Mouse (Mus musculus): ENCODE measurements around the gene Olfr718-ps1. TPM values are rescaled to one million over a fixed set of nuclear protein-coding genes. Genes with fewer than 3 reads are reported as not detected.

Gene Olfr718-ps1
- polyA plus RNA-seq, 1 experiment from 2014 or later = 0.05 TPM

GRCm38 (mm10) chr5:143177541-143178200, 30.3 kb upstream of the Olfr718-ps1 start:
- no peak for ATAC-seq (ENCODE audit: low FRiP score, low TSS enrichment)
- Histone ChIP-seq H3K9me3 (ENCODE audit: control insufficient read depth, low read length) (peaks cover 18% of the 10 kb centered on the region), H3K27me3 (ENCODE audit: control insufficient read depth, insufficient read depth, low read length) (no peaks in the 10 kb centered on the region), H3K4me2 (replicated peaks; ENCODE audit: low read depth, low read length) (no peak overlapping the region), H3K4me1 (ENCODE audit: control insufficient read depth, insufficient read depth, low read length) (peaks cover 5% of the 10 kb centered on the region; the same call in 1 of the 2 replicates), H3K36me3 (ENCODE audit: control insufficient read depth, insufficient read depth, low read length) (peaks cover 55% of the 10 kb centered on the region), H3K9ac (ENCODE audit: low read depth, low read length) (no peak overlapping the region), H3K4me3 (ENCODE audit: low read length) (no peak overlapping the region), H3K27ac (ENCODE audit: low read depth, low read length) (no peak overlapping the region)
- WGBS = 91% methylated on average over 3 of the region's 3 CpGs

GRCm38 (mm10) chr5:143175970-143176369, 28.6 kb upstream of the Olfr718-ps1 start:
- WGBS = 97% methylated on average over 4 of the region's 4 CpGs
- Histone ChIP-seq H3K4me2 (replicated peaks; ENCODE audit: low read depth, low read length) (no peak overlapping the region), H3K9me3 (ENCODE audit: control insufficient read depth, low read length) (peaks cover 20% of the 10 kb centered on the region), H3K4me1 (ENCODE audit: control insufficient read depth, insufficient read depth, low read length) (peaks cover 5% of the 10 kb centered on the region; the same call in 1 of the 2 replicates), H3K4me3 (ENCODE audit: low read length) (no peak overlapping the region), H3K36me3 (ENCODE audit: control insufficient read depth, insufficient read depth, low read length) (peaks cover 68% of the 10 kb centered on the region), H3K27me3 (ENCODE audit: control insufficient read depth, insufficient read depth, low read length) (no peaks in the 10 kb centered on the region), H3K9ac (ENCODE audit: low read depth, low read length) (no peak overlapping the region), H3K27ac (ENCODE audit: low read depth, low read length) (no peak overlapping the region)
- no peak for ATAC-seq (ENCODE audit: low FRiP score, low TSS enrichment)

- no peaks in the 10 kb centered on the region for H3K9me3 ChIP-seq (ENCODE audit: control insufficient read depth, low read length)
- H3K4me1 ChIP-seq (ENCODE audit: control insufficient read depth, insufficient read depth, low read length) = peaks cover 5% of the 10 kb centered on the region; the same call in 1 of the 2 replicates
- H3K4me2 ChIP-seq (replicated peaks; ENCODE audit: low read depth, low read length) = peak overlapping the region; percentile 21
- H3K36me3 ChIP-seq (ENCODE audit: control insufficient read depth, insufficient read depth, low read length) = no peaks in the 10 kb centered on the region
- no peak overlapping the region for H3K9ac ChIP-seq (ENCODE audit: low read depth, low read length)
- H3K4me3 ChIP-seq (ENCODE audit: low read length) = no peak overlapping the region
- H3K27ac ChIP-seq (ENCODE audit: low read depth, low read length) = no peak overlapping the region
- 8% methylated on average over 18 of the region's 18 CpGs for WGBS
- 0 out of 2 replicates have a peak, but pooled peaks have one; percentile 46 for ATAC-seq (ENCODE audit: low FRiP score, low TSS enrichment)
- H3K27me3 ChIP-seq (ENCODE audit: control insufficient read depth, insufficient read depth, low read length) = no peaks in the 10 kb centered on the region
These were observed 18.2 kb upstream of the Olfr718-ps1 start for GRCm38 (mm10) chr5:143165508-143166070.

GRCm38 (mm10) chr5:143155534-143155933, 8.2 kb upstream of the Olfr718-ps1 start:
- no peak overlapping the region for H3K27ac ChIP-seq (ENCODE audit: low read depth, low read length)
- H3K27me3 ChIP-seq (ENCODE audit: control insufficient read depth, insufficient read depth, low read length) = peaks cover 31% of the 10 kb centered on the region
- ATAC-seq (ENCODE audit: low FRiP score, low TSS enrichment) = no peak

GRCm38 (mm10) chr5:143153756-143154155, 6.4 kb upstream of the Olfr718-ps1 start:
- H3K27me3 ChIP-seq (ENCODE audit: control insufficient read depth, insufficient read depth, low read length) = peaks cover 27% of the 10 kb centered on the region
- ATAC-seq (ENCODE audit: low FRiP score, low TSS enrichment) = no peak
- no peak overlapping the region for H3K4me2 ChIP-seq (replicated peaks; ENCODE audit: low read depth, low read length)
- WGBS = 87% methylated on average over 10 of the region's 10 CpGs
- H3K36me3 ChIP-seq (ENCODE audit: control insufficient read depth, insufficient read depth, low read length) = no peaks in the 10 kb centered on the region
- peaks cover 5% of the 10 kb centered on the region; the same call in 1 of the 2 replicates for H3K9me3 ChIP-seq (ENCODE audit: control insufficient read depth, low read length)
- H3K9ac ChIP-seq (ENCODE audit: low read depth, low read length) = no peak overlapping the region
- no peaks in the 10 kb centered on the region for H3K4me1 ChIP-seq (ENCODE audit: control insufficient read depth, insufficient read depth, low read length)
- H3K4me3 ChIP-seq (ENCODE audit: low read length) = no peak overlapping the region
- H3K27ac ChIP-seq (ENCODE audit: low read depth, low read length) = no peak overlapping the region

More at GRCm38 (mm10) chr5:143155534-143155933, 8.2 kb upstream of the Olfr718-ps1 start:
- Histone ChIP-seq H3K4me1 (ENCODE audit: control insufficient read depth, insufficient read depth, low read length) (no peaks in the 10 kb centered on the region), H3K4me3 (ENCODE audit: low read length) (no peak overlapping the region), H3K9ac (ENCODE audit: low read depth, low read length) (no peak overlapping the region), H3K9me3 (ENCODE audit: control insufficient read depth, low read length) (no peaks in the 10 kb centered on the region), H3K36me3 (ENCODE audit: control insufficient read depth, insufficient read depth, low read length) (no peaks in the 10 kb centered on the region), H3K4me2 (replicated peaks; ENCODE audit: low read depth, low read length) (no peak overlapping the region)
- WGBS = 90% methylated on average over 3 of the region's 3 CpGs

GRCm38 (mm10) chr5:143150044-143150443, 2.7 kb upstream of the Olfr718-ps1 start:
- Histone ChIP-seq H3K4me3 (ENCODE audit: low read length) (no peak overlapping the region), H3K27me3 (ENCODE audit: control insufficient read depth, insufficient read depth, low read length) (no peaks in the 10 kb centered on the region), H3K27ac (ENCODE audit: low read depth, low read length) (no peak overlapping the region), H3K36me3 (ENCODE audit: control insufficient read depth, insufficient read depth, low read length) (no peaks in the 10 kb centered on the region), H3K4me1 (ENCODE audit: control insufficient read depth, insufficient read depth, low read length) (no peaks in the 10 kb centered on the region), H3K9me3 (ENCODE audit: control insufficient read depth, low read length) (peaks cover 5% of the 10 kb centered on the region; the same call in 1 of the 2 replicates), H3K9ac (ENCODE audit: low read depth, low read length) (no peak overlapping the region), H3K4me2 (replicated peaks; ENCODE audit: low read depth, low read length) (no peak overlapping the region)
- 95% methylated on average over 2 of the region's 2 CpGs for WGBS
- ATAC-seq (ENCODE audit: low FRiP score, low TSS enrichment) = no peak

- Histone ChIP-seq H3K27me3 (ENCODE audit: control insufficient read depth, insufficient read depth, low read length) (no peaks in the 10 kb centered on the region), H3K4me2 (replicated peaks; ENCODE audit: low read depth, low read length) (no peak overlapping the region), H3K4me3 (ENCODE audit: low read length) (no peak overlapping the region), H3K4me1 (ENCODE audit: control insufficient read depth, insufficient read depth, low read length) (no peaks in the 10 kb centered on the region), H3K9me3 (ENCODE audit: control insufficient read depth, low read length) (peaks cover 5% of the 10 kb centered on the region; the same call in 1 of the 2 replicates), H3K27ac (ENCODE audit: low read depth, low read length) (no peak overlapping the region), H3K9ac (ENCODE audit: low read depth, low read length) (no peak overlapping the region), H3K36me3 (ENCODE audit: control insufficient read depth, insufficient read depth, low read length) (no peaks in the 10 kb centered on the region)
- no peak for ATAC-seq (ENCODE audit: low FRiP score, low TSS enrichment)
- 92% methylated on average over 2 of the region's 2 CpGs for WGBS
These were observed 2.2 kb upstream of the Olfr718-ps1 start for GRCm38 (mm10) chr5:143149536-143149935.

- 79% methylated on average over 5 of the region's 5 CpGs for WGBS
- Histone ChIP-seq H3K4me3 (ENCODE audit: low read length) (no peak overlapping the region), H3K36me3 (ENCODE audit: control insufficient read depth, insufficient read depth, low read length) (no peaks in the 10 kb centered on the region), H3K4me1 (ENCODE audit: control insufficient read depth, insufficient read depth, low read length) (no peaks in the 10 kb centered on the region), H3K9ac (ENCODE audit: low read depth, low read length) (no peak overlapping the region), H3K27me3 (ENCODE audit: control insufficient read depth, insufficient read depth, low read length) (no peaks in the 10 kb centered on the region), H3K27ac (ENCODE audit: low read depth, low read length) (no peak overlapping the region), H3K4me2 (replicated peaks; ENCODE audit: low read depth, low read length) (no peak overlapping the region), H3K9me3 (ENCODE audit: control insufficient read depth, low read length) (peaks cover 5% of the 10 kb centered on the region; the same call in 1 of the 2 replicates)
- ATAC-seq (ENCODE audit: low FRiP score, low TSS enrichment) = no peak
These were observed 1.3 kb upstream of the Olfr718-ps1 start for GRCm38 (mm10) chr5:143148661-143149060.

GRCm38 (mm10) chr5:143137580-143137979, 9.8 kb downstream of the Olfr718-ps1 start:
- no peak for ATAC-seq (ENCODE audit: low FRiP score, low TSS enrichment)
- no peak overlapping the region for H3K27ac ChIP-seq (ENCODE audit: low read depth, low read length)
- no peaks in the 10 kb centered on the region for H3K36me3 ChIP-seq (ENCODE audit: control insufficient read depth, insufficient read depth, low read length)
- H3K9me3 ChIP-seq (ENCODE audit: control insufficient read depth, low read length) = no peaks in the 10 kb centered on the region
- H3K9ac ChIP-seq (ENCODE audit: low read depth, low read length) = no peak overlapping the region
- no peak overlapping the region for H3K4me2 ChIP-seq (replicated peaks; ENCODE audit: low read depth, low read length)
- no peaks in the 10 kb centered on the region for H3K4me1 ChIP-seq (ENCODE audit: control insufficient read depth, insufficient read depth, low read length)
- H3K4me3 ChIP-seq (ENCODE audit: low read length) = no peak overlapping the region
- H3K27me3 ChIP-seq (ENCODE audit: control insufficient read depth, insufficient read depth, low read length) = no peaks in the 10 kb centered on the region
- WGBS = 90% methylated on average over 13 of the region's 13 CpGs
